Mouse (Mus musculus) midbrain, embryonic 12.5 days (tissue): Measurements from ENCODE around the gene Obox3. TPM values are rescaled to one million over a fixed set of nuclear protein-coding genes. Genes with fewer than 3 reads are reported as not detected.
"Not testable (repeated sequence)": the region's sequence is repeated elsewhere in the genome, so short reads cannot be mapped to it uniquely, and the experiment has no call there.

Experiments
- ATAC-seq: fragments of 200-750 bp; cut with Nextera tagmentation; 2 replicates; pipeline ENCODE4 v1.8.0; 2017; ENCODE audit warnings: low read depth, moderate TSS enrichment, moderate library complexity; ENCODE audit not compliant: low FRiP score
- H3K27ac ChIP-seq: fragments of 300-500 bp; sonication (generic); replicated peaks from 2 replicates; pipeline ENCODE4 v1.5.1; 2016; ENCODE audit warnings: mild to moderate bottlenecking
- H3K27me3 ChIP-seq: fragments of 300-500 bp; sonication (generic); 2 replicates; pipeline ENCODE4 v1.6.1; 2016; ENCODE audit warnings: mild to moderate bottlenecking
- H3K36me3 ChIP-seq: fragments of 300-500 bp; sonication (generic); 2 replicates; pipeline ENCODE4 v1.6.1; 2016
- H3K4me1 ChIP-seq: fragments of 300-500 bp; sonication (generic); 2 replicates; pipeline ENCODE4 v1.6.1; 2016
- H3K4me2 ChIP-seq: fragments of 300-500 bp; sonication (generic); replicated peaks from 2 replicates; pipeline ENCODE4 v1.6.1; 2016; ENCODE audit warnings: mild to moderate bottlenecking, moderate library complexity
- H3K4me3 ChIP-seq: fragments of 300-500 bp; sonication (generic); 2 replicates; pipeline ENCODE4 v1.5.1; 2016; ENCODE audit warnings: mild to moderate bottlenecking
- H3K9ac ChIP-seq: fragments of 300-500 bp; sonication (generic); replicated peaks from 2 replicates; pipeline ENCODE4 v1.6.1; 2016; ENCODE audit warnings: mild to moderate bottlenecking, moderate library complexity
- H3K9me3 ChIP-seq: fragments of 300-500 bp; sonication (generic); 2 replicates; pipeline ENCODE4 v1.6.1; 2016; ENCODE audit warnings: mild to moderate bottlenecking
- WGBS: fragments of 180-500 bp; shearing (Covaris S2); methylation state at CpG from one replicate; pipeline ENCODE4 v1.1.7; 2016; 5-methylcytosine and 5-hydroxymethylcytosine counted together
- polyA plus RNA-seq: library from polyadenylated mRNA; unstranded; fragments of >200 nt; fragmentation: Nextera tagmentation; extraction: Ambion mirVana; gene quantifications from 2 replicates; pipeline ENCODE4 v1.2.1, GENCODE M21; 2016

Obox3 gene
- polyA plus RNA-seq, result not detected in 2 replicates

DNA sequence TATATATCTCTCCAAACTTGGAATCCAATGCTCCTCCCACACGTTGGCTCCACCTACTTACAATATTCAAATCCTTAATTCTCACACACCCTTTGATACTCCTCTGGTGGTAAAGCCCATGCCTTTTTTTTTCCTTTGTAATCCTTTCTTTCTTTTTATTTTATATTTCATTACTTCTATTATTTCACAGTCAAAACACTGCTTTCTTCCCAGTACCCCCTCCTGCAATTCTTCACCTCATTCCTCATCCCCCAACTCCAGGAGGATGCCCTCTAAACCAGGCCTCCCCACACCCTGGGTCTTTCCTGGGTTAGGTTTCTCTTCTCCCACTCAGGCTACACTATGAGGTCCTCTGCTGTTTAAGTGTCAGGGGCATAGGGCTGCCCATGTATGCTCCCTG is at the start of gene Obox3:
TSS of gene Obox3 (minus strand) at position 101 of the 400 bp plus-strand sequence.
- not testable (repeated sequence) for H3K9ac ChIP-seq, H3K9me3 ChIP-seq, H3K4me3 ChIP-seq, H3K4me1 ChIP-seq, H3K27me3 ChIP-seq, ATAC-seq, H3K27ac ChIP-seq, H3K36me3 ChIP-seq, H3K4me2 ChIP-seq
- 28% methylated on average over 1 of the region's 1 CpGs for WGBS

DNA sequence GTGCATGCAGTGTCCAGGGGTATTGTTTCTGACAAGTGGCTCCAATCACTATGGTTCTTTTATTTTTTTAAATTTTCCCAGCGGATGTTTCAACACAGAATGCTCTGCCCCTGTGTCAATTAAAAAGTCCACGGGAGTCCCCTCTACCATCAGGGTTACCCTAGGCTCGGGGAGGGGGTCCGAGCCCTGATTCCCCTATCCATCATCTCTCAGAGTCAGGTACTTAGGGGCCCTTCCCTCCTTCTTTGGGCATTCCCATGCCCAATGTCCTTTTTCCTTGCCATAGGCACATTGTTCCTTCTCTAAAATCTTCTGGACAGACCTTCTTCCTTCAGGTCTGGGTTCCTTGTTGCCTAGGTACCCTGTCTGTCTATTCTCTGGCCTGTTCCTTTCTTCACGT is 130.3 kb downstream of the Obox3 start:
- not testable (repeated sequence) for ATAC-seq, H3K4me1 ChIP-seq

More for the DNA sequence above, 130.3 kb downstream of the Obox3 start:
- H3K27ac ChIP-seq, H3K27me3 ChIP-seq, H3K36me3 ChIP-seq, H3K4me3 ChIP-seq, H3K9ac ChIP-seq, H3K9me3 ChIP-seq, H3K4me2 ChIP-seq: not testable (repeated sequence)
- 84% methylated on average over 5 of the region's 5 CpGs for WGBS

Other genes with a start within 250 kb of the Obox3 start
- gene Obox5, start 110.2 kb upstream of the Obox3 start, polyA plus RNA-seq, result not detected in 2 replicates
- gene Obox6, start 199.8 kb upstream of the Obox3 start, polyA plus RNA-seq, result not detected in 2 replicates
- 0.58 and 0.94 TPM in 2 replicates for gene Crx, start 240.1 kb upstream of the Obox3 start, polyA plus RNA-seq
- 0.51 and 0.73 TPM in 2 replicates for gene Crxos, start 242.7 kb upstream of the Obox3 start, polyA plus RNA-seq